Mouse (Mus musculus) brain, embryonic 14.5 days (tissue): ENCODE measurements around the gene Bdkrb2.

ENCODE experiments used
- CTCF ChIP-seq: fragments of 200-500 bp; IDR thresholded peaks from 2 replicates; pipeline ENCODE4 v1.5.1; 2012; ENCODE audit warnings: inconsistent platforms, mild to moderate bottlenecking, moderate library complexity, borderline replicate concordance; ENCODE audit not compliant: insufficient read depth, insufficient read length; ENCODE audit errors: extremely low read depth
- POLR2A ChIP-seq: fragments of 200-500 bp; IDR thresholded peaks from 2 replicates; pipeline ENCODE4 v1.6.1; 2012; ENCODE audit warnings: mild to moderate bottlenecking, inconsistent platforms, borderline replicate concordance; ENCODE audit not compliant: poor library complexity, insufficient read depth, insufficient read length, severe bottlenecking; ENCODE audit errors: extremely low read depth

- TF ChIP-seq CTCF (no peak), POLR2A (no peak)
These were observed 45.9 kb upstream of the Bdkrb2 start for GRCm38 (mm10) chr12:105517026-105517675.
